Mouse (Mus musculus): Measurements from ENCODE around the gene Il23a.
A peak's percentile ranks its signal among the peaks of the same experiment; 100 is the strongest.
"Not testable (repeated sequence)": the region's sequence is repeated elsewhere in the genome, so short reads cannot be mapped to it uniquely, and the experiment has no call there.

The Il23a gene

GRCm38 (mm10) chr10:128298702-128299171 lies at the start of gene Il23a:
Gene Il23a, minus strand, starts transcription at chr10:128298752.
- no peak for DNase-seq (ENCODE audit: low spot score)

- DNase-seq (ENCODE audit: low spot score): no peak
These were observed 49.0 kb upstream of the Il23a start for GRCm38 (mm10) chr10:128347541-128347940.

GRCm38 (mm10) chr10:128344568-128345275 lies 46.2 kb upstream of the Il23a start:
- DNase-seq (ENCODE audit: low spot score): peak; percentile 91

GRCm38 (mm10) chr10:128343436-128343835 lies 44.9 kb upstream of the Il23a start:
- DNase-seq (ENCODE audit: low spot score): no peak

GRCm38 (mm10) chr10:128340257-128340656 lies 41.7 kb upstream of the Il23a start:
- DNase-seq (ENCODE audit: low spot score): no peak

GRCm38 (mm10) chr10:128338948-128339347 lies 40.4 kb upstream of the Il23a start:
- DNase-seq (ENCODE audit: low spot score): no peak

- peak; percentile 59 for DNase-seq (ENCODE audit: low spot score)
These were observed 39.9 kb upstream of the Il23a start for GRCm38 (mm10) chr10:128338415-128338814.

- peak; percentile 96 for DNase-seq (ENCODE audit: low spot score)
These were observed 39.0 kb upstream of the Il23a start, which contains the start of gene Cs for GRCm38 (mm10) chr10:128337306-128338181. Gene Cs, plus strand, starts transcription at chr10:128337734.

- DNase-seq (ENCODE audit: low spot score): peak; percentile 75
These were observed 38.0 kb upstream of the Il23a start for GRCm38 (mm10) chr10:128336597-128336996.

GRCm38 (mm10) chr10:128336195-128336594 lies 37.6 kb upstream of the Il23a start:
- no peak for DNase-seq (ENCODE audit: low spot score)

GRCm38 (mm10) chr10:128335582-128335981 lies 37.0 kb upstream of the Il23a start:
- peak; percentile 94 for DNase-seq (ENCODE audit: low spot score)

- DNase-seq (ENCODE audit: low spot score): not testable (repeated sequence)
These were observed 34.1 kb upstream of the Il23a start for GRCm38 (mm10) chr10:128332358-128333249.

- no peak for DNase-seq (ENCODE audit: low spot score)
These were observed 29.1 kb upstream of the Il23a start for GRCm38 (mm10) chr10:128327610-128328009.

- DNase-seq (ENCODE audit: low spot score): no peak
These were observed 28.3 kb upstream of the Il23a start for GRCm38 (mm10) chr10:128326825-128327224.

GRCm38 (mm10) chr10:128323516-128323915 lies 25.0 kb upstream of the Il23a start:
- no peak for DNase-seq (ENCODE audit: low spot score)

GRCm38 (mm10) chr10:128322141-128323108 lies 23.9 kb upstream of the Il23a start, which contains the start of gene Cnpy2:
Gene Cnpy2, plus strand, starts transcription at chr10:128322459.
- peak; percentile 75 for DNase-seq (ENCODE audit: low spot score)

GRCm38 (mm10) chr10:128321641-128322040 lies 23.1 kb upstream of the Il23a start:
- no peak for DNase-seq (ENCODE audit: low spot score)

GRCm38 (mm10) chr10:128315578-128315977 lies 17.0 kb upstream of the Il23a start:
- no peak for DNase-seq (ENCODE audit: low spot score)

- DNase-seq (ENCODE audit: low spot score): no peak
These were observed 12.3 kb upstream of the Il23a start for GRCm38 (mm10) chr10:128310902-128311301.

- DNase-seq (ENCODE audit: low spot score): no peak
These were observed 11.6 kb upstream of the Il23a start for GRCm38 (mm10) chr10:128310177-128310576.

GRCm38 (mm10) chr10:128309654-128310053 lies 11.1 kb upstream of the Il23a start:
- no peak for DNase-seq (ENCODE audit: low spot score)

All from c-Kit-positive CD71-positive TER-119-positive erythroid progenitor cells, embryonic 14.5 days (primary cell).